Mouse (Mus musculus) embryonic fibroblast, embryonic 13.5 days (primary cell): ENCODE results near the gene Aip. TPM values are rescaled to one million over a fixed set of nuclear protein-coding genes. Genes with fewer than 3 reads are reported as not detected.

Source experiments
- H3K27ac ChIP-seq: 2 replicates; pipeline ENCODE4 v1.5.1; 2012; ENCODE audit warnings: low read length, control low read depth, inconsistent platforms; ENCODE audit not compliant: insufficient read depth
- H3K4me1 ChIP-seq: 2 replicates; pipeline ENCODE4 v1.6.1; 2011; ENCODE audit warnings: low read length; ENCODE audit not compliant: control insufficient read depth, insufficient read depth
- H3K4me3 ChIP-seq: 2 replicates; pipeline ENCODE4 v1.5.1; 2011; ENCODE audit warnings: mild to moderate bottlenecking, control low read depth, low read length; ENCODE audit not compliant: insufficient read depth
- CTCF ChIP-seq: IDR thresholded peaks from 2 replicates; pipeline ENCODE4 v1.5.1; 2011; ENCODE audit warnings: mild to moderate bottlenecking, control low read depth, low read length, moderate library complexity, borderline replicate concordance; ENCODE audit not compliant: insufficient read depth
- POLR2A ChIP-seq: IDR thresholded peaks from 2 replicates; pipeline ENCODE4 v1.6.1; 2011; ENCODE audit warnings: low read depth, mild to moderate bottlenecking, control low read depth, low read length, moderate library complexity
- polyA plus RNA-seq: library from polyadenylated mRNA; stranded (reverse); fragments of >200 nt; gene quantifications from 2 replicates; pipeline ENCODE4 v1.2.4, GENCODE M21; 2011; ENCODE audit warnings: low read depth; ENCODE audit not compliant: missing spikeins, insufficient read length

Aip gene
- polyA plus RNA-seq: 63.9 and 72.7 TPM in 2 replicates

- H3K4me3 ChIP-seq: peak within 1 kb of the TSS; percentile 96
- peak within 1 kb of the TSS; percentile 29; the same call in 1 of the 2 replicates for H3K27ac ChIP-seq
- TF ChIP-seq CTCF (peak; percentile 42; the same call in 1 of the 2 replicates), POLR2A (peak; percentile 84)
Observed at GRCm38 (mm10) chr19:4125741-4126696, at the start of gene Aip. Gene Aip, minus strand, starts transcription at chr19:4125858.

GRCm38 (mm10) chr19:4172925-4173324 lies 47.3 kb upstream of the Aip start:
- no peak overlapping the region for H3K27ac ChIP-seq
- H3K4me1 ChIP-seq: peaks cover 6% of the 10 kb centered on the region; the same call in 1 of the 2 replicates
- TF ChIP-seq POLR2A (no peak), CTCF (no peak)
- no peak overlapping the region for H3K4me3 ChIP-seq

More at GRCm38 (mm10) chr19:4125741-4126696, at the start of gene Aip:
- peaks cover 3% of the 10 kb centered on the region; the same call in 1 of the 2 replicates for H3K4me1 ChIP-seq

- TF ChIP-seq POLR2A: no peak
- H3K27ac ChIP-seq: no peak overlapping the region
- H3K4me3 ChIP-seq: no peak overlapping the region
- peaks cover 6% of the 10 kb centered on the region; the same call in 1 of the 2 replicates for H3K4me1 ChIP-seq
Observed at GRCm38 (mm10) chr19:4171393-4172290, 46.0 kb upstream of the Aip start.

- Histone ChIP-seq H3K27ac (no peak overlapping the region), H3K4me1 (peaks cover 6% of the 10 kb centered on the region; the same call in 1 of the 2 replicates), H3K4me3 (no peak overlapping the region)
- TF ChIP-seq POLR2A: no peak
- no peak for TF ChIP-seq CTCF
Observed at GRCm38 (mm10) chr19:4170723-4171392, 45.2 kb upstream of the Aip start.

- Histone ChIP-seq H3K4me3 (peak overlapping the region; percentile 3), H3K4me1 (peaks cover 2% of the 10 kb centered on the region; the same call in 1 of the 2 replicates), H3K27ac (peak overlapping the region; percentile 22)
- TF ChIP-seq POLR2A (no peak), CTCF (no peak)
Observed at GRCm38 (mm10) chr19:4169810-4170209, 44.2 kb upstream of the Aip start.

- peaks cover 2% of the 10 kb centered on the region; the same call in 1 of the 2 replicates for H3K4me1 ChIP-seq
- TF ChIP-seq POLR2A (peak; percentile 93), CTCF (peak; percentile 78)
Observed at GRCm38 (mm10) chr19:4169378-4169784, 43.7 kb upstream of the Aip start.

DNA sequence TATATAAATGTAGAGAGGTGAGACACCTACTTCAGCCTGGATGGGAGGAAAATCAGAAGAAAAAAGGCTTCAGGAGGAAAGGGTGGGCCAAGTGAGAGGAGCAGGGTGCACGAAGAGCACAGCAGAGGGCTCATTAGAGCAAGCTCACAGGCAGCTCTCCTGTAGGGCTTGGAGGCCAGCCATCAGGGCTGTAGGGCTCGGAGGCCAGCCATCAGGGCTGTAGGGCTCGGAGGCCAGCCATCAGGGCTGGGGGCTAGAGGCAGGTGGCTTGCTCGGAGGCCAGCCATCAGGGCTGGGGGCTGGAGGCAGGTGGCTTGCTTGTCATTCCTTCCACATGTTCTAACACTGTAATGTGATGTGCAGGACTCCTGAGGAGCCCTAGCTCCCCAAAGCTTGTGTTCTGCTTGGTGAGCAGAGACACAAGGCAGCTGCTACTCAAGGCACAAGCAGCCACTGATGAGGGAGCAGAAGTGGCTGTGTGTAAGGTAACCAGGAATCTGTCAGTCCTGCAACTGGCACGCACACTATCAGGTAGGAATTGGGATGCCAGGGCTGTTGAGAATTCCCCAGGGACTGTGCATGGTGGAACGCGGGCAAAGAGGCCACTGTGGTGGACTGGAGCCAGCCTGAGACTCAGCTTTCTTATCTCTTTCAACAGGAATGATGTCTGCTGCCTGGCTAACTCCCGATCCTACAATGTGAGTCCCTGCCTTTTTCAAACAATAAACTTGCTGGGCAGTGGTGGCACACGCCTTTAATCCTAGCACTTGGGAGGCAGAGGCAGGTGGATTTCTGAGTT lies 41.2 kb upstream of the Aip start:
- no peak overlapping the region for H3K27ac ChIP-seq
- no peak for TF ChIP-seq CTCF
- TF ChIP-seq POLR2A: no peak
- no peaks in the 10 kb centered on the region for H3K4me1 ChIP-seq
- no peak overlapping the region for H3K4me3 ChIP-seq

More at GRCm38 (mm10) chr19:4169378-4169784, 43.7 kb upstream of the Aip start:
- H3K4me3 ChIP-seq: peak overlapping the region; percentile 12
- peak overlapping the region; percentile 22 for H3K27ac ChIP-seq

DNA sequence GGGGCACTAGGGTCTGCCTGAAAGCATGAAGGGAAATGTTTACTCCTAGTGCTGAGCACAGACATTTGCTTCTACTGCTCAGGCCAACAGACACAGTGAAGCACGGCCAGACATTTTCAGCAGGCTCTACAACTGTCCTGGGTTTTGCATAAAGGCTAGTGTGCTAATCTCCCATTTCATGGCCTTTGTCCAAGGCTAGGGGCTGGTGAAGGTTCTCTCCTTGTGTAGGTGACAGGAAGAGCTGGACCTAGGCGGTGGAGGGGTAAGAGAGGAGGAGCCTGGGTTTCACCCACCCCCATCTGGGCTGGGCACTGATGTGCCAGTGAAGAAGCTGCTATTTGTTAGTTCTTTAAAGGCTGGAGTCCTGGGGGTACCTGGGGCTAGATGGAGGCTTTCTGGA lies 39.1 kb upstream of the Aip start:
- H3K27ac ChIP-seq: no peak overlapping the region
- TF ChIP-seq POLR2A: no peak
- no peak for TF ChIP-seq CTCF
- H3K4me3 ChIP-seq: no peak overlapping the region
- no peaks in the 10 kb centered on the region for H3K4me1 ChIP-seq
